Mouse (Mus musculus) layer of hippocampus, adult 9-11 months (tissue): ENCODE results near the gene Ints4.
A peak's percentile ranks its signal among the peaks of the same experiment; 100 is the strongest.

Experiments used
- DNase-seq: peaks from one replicate; pipeline ENCODE4 v3.0.0; 2022

Gene Ints4

DNA sequence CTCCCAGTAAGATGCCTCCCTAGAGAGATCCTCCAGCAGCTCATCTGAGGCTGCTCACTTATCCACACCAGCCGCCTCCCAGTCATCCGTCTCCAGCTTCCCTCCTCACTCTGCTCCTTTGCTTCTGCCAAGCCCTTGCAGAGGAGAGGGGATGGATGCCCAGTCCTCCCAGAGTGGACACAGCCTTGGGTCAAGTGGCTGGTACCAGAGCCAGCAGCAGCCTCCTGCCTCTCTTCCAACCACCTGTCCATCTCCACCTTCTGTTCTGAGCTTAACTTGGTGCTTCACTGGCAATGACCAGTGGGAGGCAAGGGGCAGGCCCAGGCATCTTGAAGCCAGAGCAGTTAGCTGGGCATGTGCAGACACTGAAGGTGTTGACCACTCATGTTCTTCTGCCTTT, 65.7 kb downstream of the Ints4 start:
- no peak for DNase-seq

DNA sequence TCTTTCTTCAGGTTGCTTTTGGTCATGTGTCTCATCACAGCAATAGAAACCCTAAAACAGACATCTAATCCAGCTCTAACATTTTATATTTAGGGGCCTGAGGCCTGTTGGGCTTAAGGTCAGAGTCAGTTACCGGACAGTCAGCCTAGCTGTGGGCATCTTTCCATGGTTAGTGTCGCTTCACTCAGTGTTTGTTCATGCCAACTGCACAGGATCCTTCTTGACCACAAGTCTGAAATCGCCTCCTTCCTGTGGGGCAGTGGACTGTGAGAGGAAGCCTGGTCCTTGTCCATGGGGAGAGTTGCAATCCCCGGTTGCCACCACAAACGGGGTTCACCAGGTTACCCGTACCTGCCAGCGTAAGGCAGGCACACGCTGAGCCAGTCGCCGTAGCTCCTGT, 68.5 kb downstream of the Ints4 start:
- DNase-seq: no peak

DNA sequence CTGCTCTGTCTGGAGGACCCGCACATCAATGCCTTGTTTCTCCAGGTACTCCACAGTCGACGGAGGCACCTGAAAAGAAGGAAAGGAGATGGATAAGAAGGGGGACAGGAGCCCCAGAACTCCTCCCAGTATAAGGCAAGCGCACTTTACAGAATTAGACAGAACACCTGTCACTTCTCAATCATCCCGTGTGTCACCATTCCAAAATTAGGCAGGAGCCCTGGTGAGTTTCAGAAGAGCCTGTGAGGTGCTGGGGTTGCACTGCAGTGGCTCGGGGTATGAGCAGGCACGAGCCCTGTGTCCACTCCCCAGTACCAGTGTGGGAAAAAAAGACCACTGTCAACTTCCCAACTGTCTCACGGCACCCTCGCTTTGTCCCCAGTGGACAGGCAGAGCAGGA, 69.9 kb downstream of the Ints4 start:
- no peak for DNase-seq

DNA sequence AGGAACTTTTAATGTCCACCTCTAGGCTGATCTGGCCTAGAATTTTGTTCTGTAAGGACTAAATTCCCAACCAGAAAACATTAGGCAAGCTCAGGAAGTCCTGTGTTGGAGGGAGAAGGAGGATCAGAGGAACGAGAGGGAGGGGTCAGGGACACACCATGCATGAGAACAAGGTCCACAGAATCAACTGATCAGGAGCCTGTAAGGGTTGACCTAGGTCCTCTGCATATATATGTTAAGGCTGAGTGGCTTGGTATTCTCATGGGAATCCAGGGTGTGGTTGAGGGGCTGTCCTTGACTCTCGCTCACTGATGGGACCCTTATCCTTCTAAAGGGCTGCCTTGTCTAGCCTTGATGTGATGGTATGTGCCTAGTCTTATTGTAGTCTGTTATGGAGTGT, 82.8 kb downstream of the Ints4 start:
- DNase-seq: no peak

DNA sequence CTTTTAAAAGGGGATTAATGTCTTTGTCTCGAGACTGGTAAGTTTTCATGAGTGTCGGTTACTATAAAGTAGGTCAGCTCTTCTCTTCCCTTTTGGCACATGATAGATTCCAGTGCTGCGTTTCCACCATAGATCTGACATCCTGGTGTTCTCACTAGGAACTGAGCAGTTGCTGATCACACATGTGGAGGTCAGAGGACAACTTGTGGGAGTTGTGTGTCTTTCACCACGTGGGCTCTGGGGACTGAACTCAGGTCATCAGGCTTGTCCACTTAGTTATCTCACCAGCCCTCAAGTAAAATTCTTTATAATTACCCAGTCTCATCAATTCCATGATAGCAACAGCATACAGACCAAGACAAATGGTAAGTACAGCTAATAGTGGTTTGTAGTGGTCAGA, 88.6 kb downstream of the Ints4 start:
- DNase-seq: no peak

DNA sequence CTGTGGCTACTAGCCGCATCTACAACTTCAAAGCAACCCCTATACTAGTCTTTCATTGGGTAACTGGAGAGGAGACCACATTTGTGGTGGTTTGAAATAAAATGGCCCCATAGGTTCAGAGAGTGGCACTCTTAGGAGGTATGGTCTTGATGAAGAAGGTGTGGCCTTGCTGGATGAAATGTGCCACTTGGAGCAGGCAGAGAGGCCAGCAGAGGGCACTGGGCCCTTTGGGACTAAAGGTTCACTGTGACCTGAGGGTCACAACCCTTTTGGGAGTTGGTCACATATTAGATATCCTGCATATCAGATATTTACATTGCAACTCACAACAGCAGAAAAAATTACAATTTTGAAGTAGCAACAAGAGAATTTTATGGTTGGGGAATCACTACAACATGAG, 89.6 kb downstream of the Ints4 start:
- no peak for DNase-seq

DNA sequence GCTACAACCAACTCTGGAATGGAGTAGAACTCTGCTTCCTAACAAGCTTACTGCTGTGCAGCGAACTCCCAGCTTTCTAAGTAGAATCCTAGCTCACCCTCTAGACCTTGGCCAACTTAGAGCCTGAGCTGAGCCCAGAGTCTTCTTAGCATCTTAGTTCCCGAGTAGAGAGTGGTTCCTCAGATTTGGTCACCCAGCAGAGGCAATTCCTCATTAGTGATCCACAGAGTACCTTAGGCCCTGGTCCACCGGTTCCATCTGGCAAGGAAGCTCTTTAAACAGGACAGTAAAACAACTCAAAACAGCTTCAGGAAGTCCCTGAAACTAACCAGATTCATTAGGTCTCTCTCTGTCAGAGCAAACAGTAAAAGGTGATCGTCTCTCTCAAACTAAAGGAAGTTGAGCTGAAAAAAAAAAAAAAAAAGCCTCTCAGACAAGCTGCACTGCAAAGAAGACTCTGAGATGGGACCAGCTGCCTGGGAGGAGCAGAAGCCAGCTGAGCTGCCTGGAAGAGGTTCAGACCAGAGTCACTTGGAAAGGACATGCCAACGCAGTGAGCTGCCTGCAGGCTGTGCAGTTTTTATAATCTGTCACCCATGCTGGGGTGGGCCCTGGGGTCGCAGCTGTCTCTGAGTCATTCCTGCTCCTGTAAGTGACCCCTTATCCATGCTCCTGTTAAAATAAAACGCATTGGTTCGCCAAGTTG, 97.8 kb downstream of the Ints4 start:
- DNase-seq: peak; percentile 71

DNA sequence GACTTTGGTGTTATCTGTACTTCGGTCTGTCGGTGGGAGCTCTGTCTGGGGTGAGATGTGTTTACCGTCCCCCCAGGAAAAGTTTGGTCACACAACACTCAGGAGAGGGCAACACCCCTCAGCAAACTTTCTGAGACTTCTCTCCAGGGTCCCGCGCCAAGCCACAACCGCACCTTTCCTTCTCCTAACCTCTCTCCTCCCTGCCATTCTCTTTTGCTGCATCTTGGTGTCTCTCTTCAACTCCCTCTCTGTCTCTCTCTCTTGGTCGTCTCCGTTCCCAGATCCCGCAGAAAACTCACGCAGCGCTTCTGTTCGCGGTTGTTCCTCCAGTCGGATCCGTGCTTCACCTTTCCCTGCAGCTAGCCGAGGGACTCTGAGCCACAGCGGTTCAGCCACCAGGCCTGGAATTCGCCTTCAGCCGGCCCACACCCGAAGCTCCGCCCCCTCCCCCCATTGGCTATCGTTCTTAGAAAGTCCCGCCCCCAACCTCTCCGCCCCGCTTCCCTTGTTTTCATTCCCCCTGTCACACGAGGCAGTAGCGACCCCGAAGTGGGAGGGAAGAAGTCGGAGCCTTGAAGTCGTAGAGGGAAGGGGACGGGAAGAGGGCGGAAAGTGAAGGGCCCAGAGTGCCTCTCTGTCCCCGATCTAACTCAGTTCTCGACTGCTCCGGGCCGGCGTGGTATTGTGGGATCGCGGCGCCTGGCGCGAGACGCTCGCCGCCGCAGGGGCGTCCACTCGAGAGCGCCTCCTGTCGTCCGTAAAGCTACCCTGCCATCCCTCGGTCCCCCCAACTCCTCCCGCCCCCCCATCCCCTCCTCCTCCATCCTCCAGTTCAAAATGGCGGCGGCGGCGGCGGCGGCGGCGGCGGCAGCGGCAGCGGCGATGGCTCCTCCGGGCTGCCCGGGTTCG, 98.6 kb downstream of the Ints4 start, which contains the start of the genes Aamdc and Rsf1:
TSS of gene Aamdc (minus strand) at position 431 of the 909 bp plus-strand sequence.
TSS of gene Rsf1 (plus strand) at position 823 of the 909 bp plus-strand sequence.
- peak; percentile 97 for DNase-seq

DNA sequence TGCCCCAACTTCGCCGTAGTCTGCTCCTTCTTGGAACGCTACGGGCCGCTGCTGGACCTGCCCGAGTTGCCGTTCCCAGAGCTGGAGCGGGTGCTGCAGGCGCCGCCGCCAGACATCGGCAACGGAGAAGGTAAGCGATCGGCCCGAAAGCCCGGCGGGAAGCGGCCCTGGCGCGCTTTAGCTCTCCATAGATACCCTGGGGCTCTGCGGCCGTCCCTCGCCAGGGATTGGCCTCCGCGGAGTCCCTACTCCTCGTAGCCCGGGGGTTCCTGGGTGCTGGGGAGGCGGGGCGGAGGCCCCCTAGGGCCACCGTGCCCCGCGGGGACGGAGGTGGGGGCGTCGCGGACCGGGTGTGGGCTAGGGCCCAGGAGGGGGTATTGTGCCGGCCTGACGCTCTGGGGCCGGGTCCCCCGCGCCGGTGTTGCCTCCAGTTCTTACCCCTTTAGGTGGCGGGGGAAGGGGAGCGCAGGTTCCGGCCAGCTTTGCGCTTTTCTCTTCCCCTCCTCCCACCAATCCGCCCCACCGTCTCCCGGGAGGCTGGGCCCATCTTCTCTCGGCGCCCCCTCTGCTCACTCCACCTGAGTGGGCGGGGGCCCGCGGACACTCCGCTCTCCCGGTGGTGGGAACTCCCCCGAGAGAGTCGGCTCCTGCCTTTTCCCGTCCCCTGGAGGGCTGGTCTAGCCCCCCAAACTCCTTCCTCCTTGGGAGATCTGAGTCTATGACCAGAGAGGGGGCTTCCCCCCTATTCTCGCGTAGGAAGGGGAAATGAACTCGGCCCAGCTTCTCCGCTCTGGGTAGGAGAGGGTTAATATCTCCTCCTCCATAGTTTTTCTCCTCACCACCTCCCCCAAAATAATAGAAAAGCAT, 99.5 kb downstream of the Ints4 start:
- peak; percentile 36 for DNase-seq

DNA sequence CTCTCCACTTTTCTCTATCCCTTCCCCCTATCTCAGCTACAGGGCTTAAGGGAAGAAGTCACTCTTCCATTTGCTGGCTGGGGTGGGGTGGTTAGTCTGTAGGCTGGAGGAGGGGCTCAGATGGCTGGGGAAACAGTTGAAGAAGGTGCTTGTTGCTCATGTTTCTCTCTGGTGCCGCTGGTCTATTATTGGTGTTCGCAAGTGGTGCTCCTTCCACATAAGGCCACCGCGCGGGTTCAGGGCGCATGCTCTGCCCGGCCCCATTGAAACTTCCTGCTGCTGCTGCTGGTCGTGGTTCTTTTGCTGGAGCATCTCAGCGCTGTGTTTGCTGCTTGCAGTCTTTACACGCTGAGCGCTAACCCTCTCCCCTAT, 100.1 kb downstream of the Ints4 start:
- peak; percentile 87 for DNase-seq

DNA sequence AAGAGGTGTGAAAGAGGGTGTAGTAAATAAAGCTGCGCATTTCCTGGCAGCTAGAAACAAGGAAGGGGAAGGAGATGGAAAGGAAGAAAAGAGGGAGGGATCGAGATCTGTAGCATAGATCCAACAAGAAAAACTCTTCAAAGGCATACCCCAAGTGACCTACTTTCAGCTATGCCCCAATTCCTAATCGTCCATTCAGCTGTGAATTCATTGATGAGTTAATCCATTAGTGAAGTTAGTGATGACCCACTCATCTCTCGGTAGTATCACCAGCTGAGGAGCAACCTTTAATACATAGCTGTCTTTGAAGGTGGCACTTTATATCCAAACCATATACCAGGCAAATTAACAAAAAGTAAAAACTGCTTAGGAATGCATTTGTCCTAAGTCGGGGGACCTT, 107.8 kb downstream of the Ints4 start:
- DNase-seq: no peak

DNA sequence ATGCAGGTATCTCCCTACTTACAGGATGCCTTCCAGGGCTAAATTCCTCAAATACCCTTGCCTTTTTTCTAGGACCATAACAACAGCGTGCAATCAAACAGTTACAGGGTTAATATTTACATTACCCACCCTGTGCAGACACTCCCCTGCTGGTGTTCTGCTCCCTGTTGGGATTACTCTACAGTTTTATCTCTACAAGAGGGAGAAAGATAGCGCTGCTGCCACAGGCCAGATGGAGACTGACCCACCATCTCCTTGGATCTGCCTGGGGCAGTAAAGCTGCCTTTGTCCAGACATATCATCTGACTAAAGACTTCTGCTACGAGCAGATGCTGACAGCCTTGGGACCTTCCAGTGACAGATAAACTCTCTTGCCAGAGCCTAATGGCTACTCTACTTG, 109.7 kb downstream of the Ints4 start:
- DNase-seq: no peak
